Mouse (Mus musculus): ENCODE data around the gene Nfil3. TPM values are rescaled to one million over a fixed set of nuclear protein-coding genes. Genes with fewer than 3 reads are reported as not detected.

Nfil3 gene
- total RNA-seq, 2 experiments from 2014 or later, result 14.2 to 14.7 TPM

GRCm38 (mm10) chr13:52949211-52949610 is 31.7 kb downstream of the Nfil3 start:
- Histone ChIP-seq H3K4me3 (no peak overlapping the region), H3K27ac (no peak overlapping the region)
- TF ChIP-seq CTCF (conservative IDR thresholded peaks at IDR 0.05), result no peak
- DNase-seq (ENCODE audit: low spot score in 2 of 2), result no peak

GRCm38 (mm10) chr13:52947545-52947944 is 33.3 kb downstream of the Nfil3 start:
- no peak overlapping the region for H3K27ac ChIP-seq

GRCm38 (mm10) chr13:52945769-52946168 is 35.1 kb downstream of the Nfil3 start:
- H3K4me3 ChIP-seq, result no peak overlapping the region
- no peak for DNase-seq (ENCODE audit: low spot score in 2 of 2)
- no peak for TF ChIP-seq CTCF (conservative IDR thresholded peaks at IDR 0.05)
- H3K27ac ChIP-seq, result no peak overlapping the region

More at GRCm38 (mm10) chr13:52947545-52947944, 33.3 kb downstream of the Nfil3 start:
- DNase-seq (ENCODE audit: low spot score in 2 of 2), result no peak
- H3K4me3 ChIP-seq, result no peak overlapping the region
- no peak for TF ChIP-seq CTCF (conservative IDR thresholded peaks at IDR 0.05)

- H3K27ac ChIP-seq, result no peak overlapping the region
- no peak for TF ChIP-seq CTCF (conservative IDR thresholded peaks at IDR 0.05)
- no peak overlapping the region for H3K4me3 ChIP-seq
- no peak for DNase-seq (ENCODE audit: low spot score in 2 of 2)
Observed at GRCm38 (mm10) chr13:52944116-52944515, 36.8 kb downstream of the Nfil3 start.

GRCm38 (mm10) chr13:52942876-52943388 is 37.9 kb downstream of the Nfil3 start:
- no peak for DNase-seq (ENCODE audit: low spot score in 2 of 2)
- H3K4me3 ChIP-seq, result no peak overlapping the region
- H3K27ac ChIP-seq, result no peak overlapping the region
- TF ChIP-seq CTCF (conservative IDR thresholded peaks at IDR 0.05), result no peak

- Histone ChIP-seq H3K27ac (no peak overlapping the region), H3K4me3 (no peak overlapping the region)
- DNase-seq (ENCODE audit: low spot score in 2 of 2), result no peak
- TF ChIP-seq CTCF (conservative IDR thresholded peaks at IDR 0.05), result no peak
Observed at GRCm38 (mm10) chr13:52940956-52941355, 39.9 kb downstream of the Nfil3 start.

GRCm38 (mm10) chr13:52930582-52930981 is 50.3 kb downstream of the Nfil3 start:
- H3K4me3 ChIP-seq, result no peak overlapping the region
- TF ChIP-seq CTCF (conservative IDR thresholded peaks at IDR 0.05), result no peak
- no peak for DNase-seq (ENCODE audit: low spot score in 2 of 2)
- H3K27ac ChIP-seq, result no peak overlapping the region

GRCm38 (mm10) chr13:52929209-52930171 is 51.4 kb downstream of the Nfil3 start, which contains the start of gene Auh:
Gene Auh, minus strand, starts transcription at chr13:52929681.
- Histone ChIP-seq H3K27ac (peak within 1 kb of the TSS; percentile 95), H3K4me3 (peak within 1 kb of the TSS; percentile 61)
- peak; percentile 66 to 78 for DNase-seq (ENCODE audit: low spot score in 2 of 2)
- TF ChIP-seq CTCF (conservative IDR thresholded peaks at IDR 0.05), result peak; percentile 50

GRCm38 (mm10) chr13:52928392-52928791 is 52.5 kb downstream of the Nfil3 start:
- H3K4me3 ChIP-seq, result peak overlapping the region; percentile 61
- H3K27ac ChIP-seq, result peak overlapping the region; percentile 95
- TF ChIP-seq CTCF (conservative IDR thresholded peaks at IDR 0.05), result no peak
- DNase-seq (ENCODE audit: low spot score in 2 of 2), result peak; percentile 16 to 27

GRCm38 (mm10) chr13:52924457-52924856 is 56.4 kb downstream of the Nfil3 start:
- H3K4me3 ChIP-seq, result no peak overlapping the region
- TF ChIP-seq CTCF (conservative IDR thresholded peaks at IDR 0.05), result no peak
- no peak for DNase-seq (ENCODE audit: low spot score in 2 of 2)

GRCm38 (mm10) chr13:52921966-52922365 is 58.9 kb downstream of the Nfil3 start:
- TF ChIP-seq CTCF (conservative IDR thresholded peaks at IDR 0.05), result no peak
- H3K4me3 ChIP-seq, result no peak overlapping the region
- H3K27ac ChIP-seq, result no peak overlapping the region
- DNase-seq (ENCODE audit: low spot score in 2 of 2), result no peak

More at GRCm38 (mm10) chr13:52924457-52924856, 56.4 kb downstream of the Nfil3 start:
- H3K27ac ChIP-seq, result no peak overlapping the region

GRCm38 (mm10) chr13:52921065-52921825 is 59.6 kb downstream of the Nfil3 start:
- no peak overlapping the region for H3K27ac ChIP-seq
- no peak overlapping the region for H3K4me3 ChIP-seq
- no peak for DNase-seq (ENCODE audit: low spot score in 2 of 2)
- TF ChIP-seq CTCF (conservative IDR thresholded peaks at IDR 0.05), result no peak

Data from layer of hippocampus, adult 2 months (tissue).